Mouse (Mus musculus) heart, postnatal 10 days (tissue): ENCODE measurements at regions not wholly inside any gene's neighbourhood (a gene's known extent, or its start where the extent isn't known, plus 50 kb on each side); places are given as distances from the start of the nearest gene placed in this dataset.
A peak's percentile ranks its signal among the peaks of the same experiment; 100 is the strongest.

Experiments used
- DNase-seq, 2 experiments: peaks; one replicate each; pipeline ENCODE4 v3.0.0; 2021
- intact Hi-C: fragments of 180-260 bp; cut with DNase I; formaldehyde crosslinking; loops from one replicate; pipeline ENCODE4 v1.15.1; 2025

GRCm38 (mm10) chr19:6684921-6685320, 142.1 kb upstream of the Slc22a12 start:
- DNase-seq: no peak
- intact Hi-C loops: no loop called here

DNA sequence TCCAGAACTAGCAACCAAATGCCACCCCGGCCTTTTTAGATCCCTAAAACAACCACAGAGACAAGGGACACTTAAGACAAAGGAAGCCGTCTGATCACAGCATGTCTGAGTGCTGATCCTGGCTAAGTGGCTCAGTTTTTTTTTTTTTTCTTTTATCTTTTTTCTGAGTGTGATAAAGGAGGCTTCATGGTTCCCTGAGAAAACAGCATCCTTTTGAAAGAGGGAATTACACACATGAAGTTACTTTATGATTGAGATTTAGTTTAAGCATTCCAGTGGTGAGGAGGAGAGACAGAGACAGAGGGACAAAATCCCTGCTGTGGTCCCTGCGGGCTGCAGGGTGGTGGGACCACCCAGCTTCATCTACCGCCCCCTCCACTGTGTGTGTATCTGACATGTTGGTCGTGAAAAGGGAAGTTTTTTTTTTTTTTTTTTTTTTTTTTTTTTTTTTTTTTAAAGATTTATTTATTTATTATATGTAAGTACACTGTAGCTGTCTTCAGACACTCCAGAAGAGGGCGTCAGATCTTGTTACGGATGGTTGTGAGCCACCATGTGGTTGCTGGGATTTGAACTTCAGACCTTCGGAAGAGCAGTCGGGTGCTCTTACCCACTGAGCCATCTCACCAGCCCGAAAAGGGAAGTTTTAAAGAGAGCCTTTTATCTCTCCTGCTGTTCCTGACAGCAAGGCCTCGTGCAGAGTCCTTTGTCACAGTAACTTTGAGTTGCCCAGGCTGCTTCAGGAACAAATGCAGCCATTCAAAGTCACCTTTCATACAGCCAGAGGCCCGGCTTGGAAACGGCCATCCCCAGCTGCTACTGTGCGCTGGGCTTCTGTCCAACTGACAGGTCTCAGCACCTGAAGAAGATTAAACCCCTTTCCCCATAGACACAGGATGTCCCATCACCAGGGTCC, 136.8 kb upstream of the Slc22a12 start:
- no peak for DNase-seq
- intact Hi-C loops: no loop called here

- DNase-seq: no peak
- intact Hi-C loops: no loop called here
These were observed 134.7 kb upstream of the Slc22a12 start for GRCm38 (mm10) chr19:6677511-6677910.

GRCm38 (mm10) chr19:6675586-6675985, 132.8 kb upstream of the Slc22a12 start:
- DNase-seq: no peak
- intact Hi-C loops: no loop called here

GRCm38 (mm10) chr19:6671696-6672095, 128.9 kb upstream of the Slc22a12 start:
- intact Hi-C loops: no loop called here
- DNase-seq: no peak

DNA sequence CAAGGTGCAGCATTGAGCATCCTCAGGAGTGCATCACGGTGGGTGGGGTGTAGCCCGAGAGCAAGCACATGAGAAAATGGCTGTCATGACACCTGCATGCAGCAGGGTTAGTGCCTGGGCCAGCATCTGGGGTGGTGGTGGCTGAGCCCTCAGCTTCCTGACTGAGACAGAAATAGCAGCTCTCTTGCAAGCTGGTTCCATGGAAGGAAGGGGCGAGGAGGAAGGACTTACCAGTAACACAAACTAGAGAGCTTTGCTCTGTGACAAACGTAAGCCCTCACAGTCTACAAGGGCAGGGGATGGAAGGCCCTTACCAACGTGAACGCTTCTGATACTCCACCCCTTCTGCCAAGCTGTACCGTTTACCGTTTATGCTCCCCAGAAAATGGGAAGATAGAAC, 127.0 kb upstream of the Slc22a12 start:
- DNase-seq: no peak
- intact Hi-C loops: no loop called here

DNA sequence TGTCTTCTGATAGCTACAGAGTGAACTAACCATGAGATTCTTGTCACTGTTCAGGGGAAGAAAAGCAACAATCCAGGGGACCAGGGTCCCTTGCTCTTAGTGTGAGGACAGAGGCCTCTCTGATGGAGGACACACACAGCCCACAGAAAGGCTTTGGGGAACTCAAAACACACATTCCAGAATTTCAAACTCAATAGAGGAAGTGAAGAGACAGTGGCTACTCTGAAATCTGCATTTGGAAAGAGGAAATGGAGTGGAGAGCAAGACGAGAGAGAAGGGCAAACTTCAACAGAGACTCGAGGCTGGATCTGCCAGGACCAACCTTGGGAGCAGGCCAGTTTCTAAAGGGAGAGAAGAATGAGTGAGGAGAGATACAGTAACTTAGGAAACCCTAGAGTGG, 125.7 kb upstream of the Slc22a12 start:
- no peak for DNase-seq
- intact Hi-C loops: no loop called here

DNA sequence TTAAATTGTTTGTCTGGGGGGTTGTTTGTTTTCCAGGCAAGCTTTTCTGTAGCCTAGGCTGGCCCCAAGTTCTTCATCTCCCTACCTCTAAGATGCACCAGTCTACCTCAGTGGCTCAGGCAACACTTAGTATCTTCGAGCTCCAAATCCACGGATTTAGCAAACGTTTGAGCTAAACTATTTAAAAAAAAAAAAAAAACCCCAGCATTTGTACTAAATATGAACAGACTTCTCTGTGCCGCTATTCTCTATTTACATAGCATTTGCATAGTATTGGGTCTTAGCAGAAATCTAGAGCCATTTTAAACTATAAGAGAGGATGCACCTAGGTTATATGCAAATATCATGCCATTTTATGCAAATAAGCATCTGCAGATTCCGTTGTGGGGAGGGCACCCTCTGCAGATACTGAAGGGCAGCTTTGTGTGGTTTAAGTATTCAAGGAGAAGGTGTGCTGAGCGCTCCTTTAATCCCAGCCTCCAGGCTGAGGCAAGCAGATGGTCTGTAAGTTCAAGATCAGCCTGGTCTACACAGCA, 123.4 kb upstream of the Slc22a12 start:
- intact Hi-C loops: no loop called here
- no peak for DNase-seq

DNA sequence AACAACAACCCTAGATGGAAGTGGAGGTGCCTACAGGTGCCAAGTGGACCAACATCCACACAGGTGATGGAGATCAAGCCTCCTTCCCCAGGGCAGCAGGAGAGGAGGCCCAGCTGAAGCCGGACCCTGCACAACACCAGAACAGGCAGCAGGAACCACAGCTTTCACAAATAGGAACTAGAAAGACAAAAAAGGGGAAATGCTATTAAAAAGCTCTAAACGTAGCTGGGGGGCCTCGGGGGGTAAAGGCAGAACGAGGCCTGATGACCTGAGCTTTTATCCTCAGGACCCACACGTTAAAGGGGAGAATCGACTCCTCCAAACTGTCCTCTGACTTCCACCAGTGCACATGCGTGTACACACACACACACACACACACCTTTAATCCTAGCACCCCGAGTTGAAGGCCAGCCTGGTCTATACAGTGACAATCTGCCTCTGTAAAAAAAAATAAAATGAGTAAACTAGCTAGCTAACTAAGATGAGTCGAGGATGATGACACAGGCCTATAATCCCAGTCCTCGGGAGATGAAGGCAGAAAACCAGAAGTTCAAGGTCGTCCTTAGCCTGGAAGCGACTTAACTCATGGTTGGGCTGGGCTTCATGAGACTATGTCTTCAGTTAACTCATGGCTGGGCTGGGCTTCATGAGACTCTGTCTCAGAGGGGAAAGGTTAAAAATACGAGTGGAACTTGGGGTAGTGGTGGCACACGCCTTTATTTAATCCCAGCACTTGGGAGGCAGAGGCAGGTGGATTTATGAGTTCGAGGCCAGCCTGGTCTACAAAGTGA, 122.6 kb upstream of the Slc22a12 start:
- intact Hi-C loops: no loop called here
- DNase-seq: no peak

- intact Hi-C loops: no loop called here
- no peak for DNase-seq
These were observed 121.6 kb upstream of the Slc22a12 start for GRCm38 (mm10) chr19:6664311-6664952.

GRCm38 (mm10) chr19:6663391-6663790, 120.6 kb upstream of the Slc22a12 start:
- peak; percentile 83 to 91 for DNase-seq
- intact Hi-C loops: loop anchor here (1.0 kb wide), 2 partner anchors 86 to 174 kb away; no protein-coding TSS in a partner anchor

GRCm38 (mm10) chr19:6662346-6662939, 119.6 kb upstream of the Slc22a12 start:
- no peak for DNase-seq
- intact Hi-C loops: no loop called here

- intact Hi-C loops: no loop called here
- no peak for DNase-seq
These were observed 118.7 kb upstream of the Slc22a12 start for GRCm38 (mm10) chr19:6661508-6661871.

DNA sequence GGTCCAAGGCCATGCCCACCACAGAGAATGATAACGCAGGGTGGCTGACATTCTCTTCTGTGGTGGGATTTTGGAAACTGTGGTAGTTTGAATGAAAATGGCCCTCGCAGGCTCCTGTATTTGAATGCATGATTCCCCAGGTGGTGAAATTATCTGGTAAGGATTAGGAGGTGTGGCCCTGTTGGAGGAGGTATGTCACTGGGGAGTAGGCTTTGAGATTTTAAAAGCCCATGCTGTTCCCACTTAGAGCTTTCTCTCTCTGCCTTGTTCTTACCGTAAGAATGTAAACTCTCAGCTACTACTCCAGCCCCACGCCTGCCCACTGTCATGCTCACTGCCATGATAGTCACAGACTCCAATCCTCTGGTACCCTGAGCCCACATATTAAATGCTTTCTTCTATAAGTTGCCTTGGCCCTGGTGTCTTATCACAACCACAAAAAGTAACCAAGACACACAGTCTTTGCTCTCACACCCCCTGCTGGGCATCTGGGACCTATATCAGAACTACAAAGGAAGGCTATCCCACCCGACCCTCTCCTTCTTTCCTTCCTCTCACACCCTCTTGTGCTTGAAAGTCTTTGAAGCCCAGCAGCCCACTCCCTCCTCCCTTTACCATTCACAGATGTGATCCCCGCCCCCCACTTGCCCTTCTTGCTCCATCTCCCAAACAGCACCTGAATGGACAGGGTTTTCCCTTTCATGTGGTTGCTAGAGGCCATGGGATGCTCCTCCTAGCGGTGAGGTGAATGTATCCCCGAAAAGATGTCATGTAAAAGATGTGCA, 118.1 kb upstream of the Slc22a12 start:
- intact Hi-C loops: no loop called here
- no peak for DNase-seq

GRCm38 (mm10) chr19:6660157-6660556, 117.3 kb upstream of the Slc22a12 start:
- intact Hi-C loops: no loop called here
- DNase-seq: no peak

DNA sequence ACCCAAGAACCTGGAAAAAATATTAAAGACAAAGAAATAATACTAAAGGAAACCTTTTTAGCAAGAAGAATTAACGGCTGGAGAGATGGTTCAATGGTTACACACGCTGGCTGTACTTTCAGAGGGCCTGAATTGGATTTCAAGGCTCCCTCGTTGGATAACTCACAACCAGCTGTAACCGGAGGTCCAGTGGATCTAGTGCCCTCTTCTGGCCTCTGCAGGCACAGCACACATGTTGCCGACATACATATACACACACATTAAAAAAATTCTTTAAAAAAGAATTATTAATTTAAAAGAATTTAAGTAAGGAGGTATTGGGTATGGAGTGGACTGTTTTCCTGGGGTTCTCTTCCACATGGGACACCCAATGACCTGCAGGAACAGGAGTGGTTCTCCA, 111.7 kb upstream of the Slc22a12 start:
- intact Hi-C loops: no loop called here

DNA sequence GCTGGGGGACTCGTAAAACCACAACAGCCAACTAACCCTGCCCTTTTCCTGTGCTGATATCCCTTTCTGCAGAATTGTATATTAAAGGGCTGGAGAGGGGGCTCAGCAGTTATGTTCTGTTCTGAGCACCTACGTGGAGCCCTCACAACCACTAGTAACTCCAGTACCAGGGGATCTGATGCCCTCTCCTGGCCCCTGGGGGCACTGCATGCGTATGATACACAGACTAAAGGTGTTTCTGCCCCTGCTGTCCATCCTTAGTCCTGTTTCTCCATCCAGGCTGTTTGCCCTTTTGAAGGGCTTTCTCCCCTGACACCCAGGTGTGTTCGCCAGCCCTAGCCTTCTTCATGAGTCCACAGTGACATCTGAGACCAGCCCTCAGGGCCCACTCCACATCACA, 109.9 kb upstream of the Slc22a12 start:
- no peak for DNase-seq
- intact Hi-C loops: no loop called here

More for the DNA sequence above, 111.7 kb upstream of the Slc22a12 start:
- DNase-seq: no peak

- intact Hi-C loops: no loop called here
- no peak for DNase-seq
These were observed 108.4 kb upstream of the Slc22a12 start for GRCm38 (mm10) chr19:6651192-6651591.

DNA sequence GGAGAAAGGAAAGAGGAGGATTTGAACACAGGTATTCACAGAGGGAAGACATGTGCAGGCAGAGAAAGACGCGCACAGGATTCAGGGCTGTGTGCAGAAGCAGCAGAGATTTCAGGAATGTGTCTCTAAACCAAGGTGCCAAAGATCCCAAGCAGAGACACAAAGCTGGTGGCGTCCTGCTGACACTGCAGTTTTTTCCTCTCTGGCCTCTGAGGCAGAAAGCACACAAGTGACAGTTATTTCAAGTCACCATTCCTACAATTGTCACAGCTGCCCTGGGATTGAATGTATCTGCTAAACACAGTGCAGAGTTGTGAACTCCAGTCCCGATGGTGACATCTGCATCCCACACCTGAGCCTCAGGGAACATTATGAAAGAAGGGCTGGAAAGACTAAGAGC, 107.1 kb upstream of the Slc22a12 start:
- DNase-seq: no peak
- intact Hi-C loops: no loop called here

DNA sequence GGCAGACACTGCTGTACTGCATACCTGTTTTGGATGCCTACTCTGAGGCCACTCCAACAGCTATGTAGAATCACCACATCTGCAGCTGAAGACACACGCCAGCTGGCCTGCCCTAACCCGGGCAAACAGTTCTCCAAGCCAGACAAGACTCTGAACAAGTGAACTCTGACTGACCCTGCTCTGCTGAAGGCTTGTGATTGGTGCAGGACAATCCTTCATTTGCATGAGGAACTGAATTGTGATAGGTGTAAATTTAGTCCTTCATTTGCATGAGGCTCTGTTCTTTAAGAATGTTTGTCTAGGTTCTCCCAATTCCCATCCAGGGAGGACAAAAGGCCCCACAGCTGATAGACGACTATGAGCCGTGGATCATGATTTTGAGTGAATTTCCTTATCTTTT, 104.9 kb upstream of the Slc22a12 start:
- no peak for DNase-seq
- intact Hi-C loops: no loop called here
